10 mouse cellular contexts compared by ENCODE assay signal in genomic region chr8:122280156-122280555, GRCm38 (mm10). TPM values are rescaled to one million over a fixed set of nuclear protein-coding genes. Genes with fewer than 3 reads are reported as not detected.
DNase-seq lines count a peak whose midpoint lies in the region; ATAC-seq and TF ChIP-seq lines count a peak whose summit lies in the region.
"Had no signal": no experiment of that assay in that cellular context is flagged by ENCODE, and none has a peak within 500 bp of the region (broad histone marks: within the 10 kb centered on the region; RNA-seq: fewer than 3 reads in every experiment).

No protein-coding gene starts in this region.

- H3K9me3 ChIP-seq in kidney, postnatal 0 days (replicated peaks; ENCODE audit: low read length): no peaks in the 10 kb centered on the region
- H3K9me3 ChIP-seq in limb, embryonic 15.5 days: no peaks in the 10 kb centered on the region
- H3K9me3 ChIP-seq: neural tube, embryonic 15.5 days had no signal

- no peaks in the 10 kb centered on the region for H3K36me3 ChIP-seq in kidney, postnatal 0 days (ENCODE audit: insufficient read depth, low read length)
- H3K36me3 ChIP-seq in limb, embryonic 15.5 days: no peaks in the 10 kb centered on the region
- H3K36me3 ChIP-seq: neural tube, embryonic 15.5 days had no signal

- 58% methylated on average over 4 of the region's 4 CpGs for WGBS in kidney, postnatal 0 days
- 70% methylated on average over 4 of the region's 4 CpGs for WGBS in limb, embryonic 15.5 days

- intact Hi-C loops in heart, postnatal 14 days (cut with DNase I): no loop called here

- H3K4me2 ChIP-seq in kidney, postnatal 0 days (ENCODE audit: low read length): no peak overlapping the region
- no peak overlapping the region for H3K4me2 ChIP-seq in limb, embryonic 15.5 days

- peak; percentile 95 for DNase-seq in heart, adult 11 months
- no peak for DNase-seq in heart, postnatal 14 days
- DNase-seq in kidney, postnatal 0 days (ENCODE audit: low spot score): no peak
- no peak for DNase-seq in kidney, adult 8-10 months
- DNase-seq in MN1 (ENCODE audit: low spot score): peak; percentile 66
- no peak for DNase-seq in embryo, embryonic 10.5 days (ENCODE audit: low spot score)
- no peak for DNase-seq in ovary, postnatal 10 days (ENCODE audit: low spot score)
- DNase-seq: thymus, postnatal 36 days had no signal

- H3K4me3 ChIP-seq in kidney, postnatal 0 days (replicated peaks; ENCODE audit: low read depth, low read length): no peak overlapping the region
- no peak overlapping the region for H3K4me3 ChIP-seq in limb, embryonic 15.5 days

- H3K4me1 ChIP-seq in kidney, postnatal 0 days (replicated peaks; ENCODE audit: insufficient read depth, low read length): peaks cover 15% of the 10 kb centered on the region
- peaks cover 46% of the 10 kb centered on the region for H3K4me1 ChIP-seq in limb, embryonic 15.5 days

- no peak for ATAC-seq in kidney, postnatal 0 days (replicated peaks; ENCODE audit: low FRiP score, low read depth)
- no peak for ATAC-seq in limb, embryonic 15.5 days (ENCODE audit: insufficient number of reproducible peaks, low FRiP score, low TSS enrichment, low read depth)

- H3K27me3 ChIP-seq in kidney, postnatal 0 days (ENCODE audit: insufficient read depth, low read length): no peaks in the 10 kb centered on the region
- H3K27me3 ChIP-seq in limb, embryonic 15.5 days: peaks cover 20% of the 10 kb centered on the region

- TF ChIP-seq CTCF in kidney, postnatal 0 days (IDR thresholded peaks at IDR 0.05; ENCODE audit: low read depth): peak; percentile 49

- H3K9ac ChIP-seq in kidney, postnatal 0 days (ENCODE audit: low read depth, low read length): no peak overlapping the region
- H3K9ac ChIP-seq in limb, embryonic 15.5 days: no peak overlapping the region
- H3K9ac ChIP-seq: neural tube, embryonic 15.5 days had no signal

- H3K27ac ChIP-seq in kidney, postnatal 0 days: no peak overlapping the region
- 0 out of 2 replicates have a peak overlapping the region, but pooled peaks have one; percentile 79 for H3K27ac ChIP-seq in limb, embryonic 15.5 days

RNA-seq across cellular contexts. Expression of gene Zfpm1, which starts 1.8 kb away (rescaled TPM):
- 10 to 100 TPM; 25.5 to 26.9 TPM for total RNA-seq in heart, postnatal 14 days (2021)
- polyA plus RNA-seq in kidney, postnatal 0 days (2015; fragmentation: Nextera tagmentation; extraction: Ambion mirVana): 1.4 and 2.3 TPM in 2 replicates
- 1.1 and 1.2 TPM in 2 replicates for polyA plus RNA-seq in limb, embryonic 15.5 days (2015; fragmentation: Nextera tagmentation; extraction: Ambion mirVana)

Comparison
In these comparisons a context has a peak if more than half of its experiments do, and no peak if none do; other contexts are left out.
1. DNase-seq: peak in heart, adult 11 months (single experiment) and MN1 (single experiment); none in heart, postnatal 14 days (0 of 2), kidney, postnatal 0 days (single experiment), kidney, adult 8-10 months (0 of 2), embryo, embryonic 10.5 days (single experiment) and ovary, postnatal 10 days (single experiment).